Mouse (Mus musculus): ENCODE measurements around the gene 1700125H20Rik.

Gene 1700125H20Rik

GRCm38 (mm10) chr11:85184082-85184481 lies 13.9 kb downstream of the 1700125H20Rik start:
- DNase-seq (ENCODE audit: low read depth, low spot score), result no peak

GRCm38 (mm10) chr11:85184839-85185238 lies 14.6 kb downstream of the 1700125H20Rik start:
- DNase-seq (ENCODE audit: low read depth, low spot score), result no peak

- DNase-seq (ENCODE audit: low read depth, low spot score), result no peak
These were observed 18.9 kb downstream of the 1700125H20Rik start for GRCm38 (mm10) chr11:85189110-85189509.

- no peak for DNase-seq (ENCODE audit: low read depth, low spot score)
These were observed 20.5 kb downstream of the 1700125H20Rik start for GRCm38 (mm10) chr11:85190741-85191140.

GRCm38 (mm10) chr11:85194206-85194605 lies 24.0 kb downstream of the 1700125H20Rik start:
- no peak for DNase-seq (ENCODE audit: low read depth, low spot score)

- no peak for DNase-seq (ENCODE audit: low read depth, low spot score)
These were observed 25.8 kb downstream of the 1700125H20Rik start for GRCm38 (mm10) chr11:85196046-85196445.

- no peak for DNase-seq (ENCODE audit: low read depth, low spot score)
These were observed 28.7 kb downstream of the 1700125H20Rik start for GRCm38 (mm10) chr11:85198906-85199305.

- no peak for DNase-seq (ENCODE audit: low read depth, low spot score)
These were observed 36.0 kb downstream of the 1700125H20Rik start for GRCm38 (mm10) chr11:85206231-85206630.

- DNase-seq (ENCODE audit: low read depth, low spot score), result no peak
These were observed 40.9 kb downstream of the 1700125H20Rik start for GRCm38 (mm10) chr11:85211151-85211550.

GRCm38 (mm10) chr11:85213215-85213614 lies 43.0 kb downstream of the 1700125H20Rik start:
- DNase-seq (ENCODE audit: low read depth, low spot score), result no peak

- DNase-seq (ENCODE audit: low read depth, low spot score), result no peak
These were observed 44.5 kb downstream of the 1700125H20Rik start for GRCm38 (mm10) chr11:85214679-85215078.

- no peak for DNase-seq (ENCODE audit: low read depth, low spot score)
These were observed 48.8 kb downstream of the 1700125H20Rik start for GRCm38 (mm10) chr11:85219014-85219413.

GRCm38 (mm10) chr11:85222561-85222960 lies 52.4 kb downstream of the 1700125H20Rik start:
- DNase-seq (ENCODE audit: low read depth, low spot score), result no peak

GRCm38 (mm10) chr11:85223248-85223647 lies 53.0 kb downstream of the 1700125H20Rik start:
- DNase-seq (ENCODE audit: low read depth, low spot score), result no peak
